Mouse (Mus musculus) forebrain, embryonic 12.5 days (tissue): ENCODE results near the gene Fuca2. TPM values are rescaled to one million over a fixed set of nuclear protein-coding genes. Genes with fewer than 3 reads are reported as not detected.

Experiments used
- ATAC-seq: fragments of 200-750 bp; cut with Nextera tagmentation; 2 replicates; pipeline ENCODE4 v1.8.0; 2017; ENCODE audit warnings: moderate TSS enrichment; ENCODE audit not compliant: low FRiP score
- H3K27ac ChIP-seq: fragments of 300-500 bp; sonication (generic); 2 replicates; pipeline ENCODE4 v1.5.1; 2016; ENCODE audit warnings: mild to moderate bottlenecking
- H3K27me3 ChIP-seq: fragments of 300-500 bp; sonication (generic); 2 replicates; pipeline ENCODE4 v1.6.1; 2016; ENCODE audit warnings: mild to moderate bottlenecking
- H3K36me3 ChIP-seq: fragments of 300-500 bp; sonication (generic); replicated peaks from 2 replicates; pipeline ENCODE4 v1.6.1; 2016; ENCODE audit warnings: mild to moderate bottlenecking
- H3K4me1 ChIP-seq: fragments of 300-500 bp; sonication (generic); 2 replicates; pipeline ENCODE4 v1.6.1; 2016
- H3K4me2 ChIP-seq: fragments of 300-500 bp; sonication (generic); 2 replicates; pipeline ENCODE4 v1.6.1; 2016; ENCODE audit warnings: mild to moderate bottlenecking, moderate library complexity
- H3K4me3 ChIP-seq: fragments of 300-500 bp; sonication (generic); replicated peaks from 2 replicates; pipeline ENCODE4 v1.5.1; 2016; ENCODE audit warnings: mild to moderate bottlenecking
- H3K9ac ChIP-seq: fragments of 300-500 bp; sonication (generic); 2 replicates; pipeline ENCODE4 v1.6.1; 2016; ENCODE audit warnings: mild to moderate bottlenecking
- H3K9me3 ChIP-seq: fragments of 300-500 bp; sonication (generic); 2 replicates; pipeline ENCODE4 v1.6.1; 2016
- WGBS: fragments of 180-500 bp; shearing (Covaris S2); methylation state at CpG from one replicate; pipeline ENCODE4 v1.1.7; 2016; 5-methylcytosine and 5-hydroxymethylcytosine counted together
- polyA plus RNA-seq: library from polyadenylated mRNA; unstranded; fragments of >200 nt; fragmentation: Nextera tagmentation; extraction: Ambion mirVana; gene quantifications from 2 replicates; pipeline ENCODE4 v1.2.1, GENCODE M21; 2016

The Fuca2 gene
- polyA plus RNA-seq, 1 experiment from 2014 or later = 22.4 TPM

GRCm38 (mm10) chr10:13539769-13540333 is 40.5 kb downstream of the Fuca2 start:
- no peaks in the 10 kb centered on the region for H3K9me3 ChIP-seq
- peaks cover 17% of the 10 kb centered on the region for H3K36me3 ChIP-seq
- no peak for ATAC-seq
- no peak overlapping the region for H3K4me2 ChIP-seq
- H3K4me3 ChIP-seq = no peak overlapping the region
- H3K4me1 ChIP-seq = no peaks in the 10 kb centered on the region
- 96% methylated on average over 7 of the region's 7 CpGs for WGBS
- no peak overlapping the region for H3K9ac ChIP-seq
- H3K27me3 ChIP-seq = no peaks in the 10 kb centered on the region
- no peak overlapping the region for H3K27ac ChIP-seq

GRCm38 (mm10) chr10:13541721-13542120 is 42.4 kb downstream of the Fuca2 start:
- no peak for ATAC-seq
- Histone ChIP-seq H3K4me3 (no peak overlapping the region), H3K9ac (no peak overlapping the region), H3K27ac (no peak overlapping the region), H3K9me3 (no peaks in the 10 kb centered on the region), H3K27me3 (no peaks in the 10 kb centered on the region), H3K4me2 (no peak overlapping the region), H3K36me3 (peaks cover 13% of the 10 kb centered on the region), H3K4me1 (no peaks in the 10 kb centered on the region)
- 96% methylated on average over 5 of the region's 5 CpGs for WGBS

- no peaks in the 10 kb centered on the region for H3K9me3 ChIP-seq
- H3K27me3 ChIP-seq = no peaks in the 10 kb centered on the region
- peak; percentile 94 for ATAC-seq
- peak within 1 kb of the TSS; percentile 75 for H3K9ac ChIP-seq
- no peaks in the 10 kb centered on the region for H3K36me3 ChIP-seq
- under 1% methylated on average over 51 of the region's 51 CpGs for WGBS
- H3K4me3 ChIP-seq = peak within 1 kb of the TSS; percentile 60
- H3K4me2 ChIP-seq = peak within 1 kb of the TSS; percentile 52
- H3K27ac ChIP-seq = no peak within 1 kb of the TSS
- H3K4me1 ChIP-seq = peaks cover 11% of the 10 kb centered on the region
These were observed 53.5 kb downstream of the Fuca2 start, which contains the start of the genes Adat2 and Pex3 for GRCm38 (mm10) chr10:13552646-13553497. Gene Adat2, plus strand, starts transcription at chr10:13552894. Gene Pex3, minus strand, starts transcription at chr10:13553142.

DNA sequence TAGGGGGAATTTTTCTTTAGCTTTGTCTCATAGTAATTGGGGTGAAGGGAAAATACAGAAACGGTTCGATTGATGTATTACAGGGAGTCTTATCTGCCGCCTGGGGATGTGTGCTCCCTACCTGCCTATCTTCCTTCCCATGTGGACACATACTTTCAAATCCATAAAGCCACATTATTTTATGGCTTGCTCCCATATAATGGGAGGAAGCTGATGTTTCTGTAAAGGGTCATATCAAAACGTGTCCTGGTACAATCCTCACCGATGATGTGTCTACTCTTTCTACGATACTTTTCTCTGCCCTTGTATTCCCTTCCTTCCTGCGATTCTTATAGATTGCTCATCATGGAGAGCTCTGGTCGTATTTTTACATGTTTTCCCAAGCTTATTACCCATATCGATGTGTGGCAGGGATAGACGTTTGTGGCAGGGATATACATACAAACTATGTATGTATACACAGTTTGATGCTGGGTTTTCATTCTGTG is 54.2 kb downstream of the Fuca2 start:
- Histone ChIP-seq H3K4me3 (peak overlapping the region; percentile 60), H3K9me3 (no peaks in the 10 kb centered on the region), H3K4me1 (peaks cover 11% of the 10 kb centered on the region), H3K9ac (peak overlapping the region; percentile 75), H3K36me3 (no peaks in the 10 kb centered on the region), H3K27me3 (no peaks in the 10 kb centered on the region), H3K4me2 (peak overlapping the region; percentile 52), H3K27ac (no peak overlapping the region)
- ATAC-seq = peak; percentile 8; the same call in 1 of the 2 replicates
- 33% methylated on average over 10 of the region's 10 CpGs for WGBS

DNA sequence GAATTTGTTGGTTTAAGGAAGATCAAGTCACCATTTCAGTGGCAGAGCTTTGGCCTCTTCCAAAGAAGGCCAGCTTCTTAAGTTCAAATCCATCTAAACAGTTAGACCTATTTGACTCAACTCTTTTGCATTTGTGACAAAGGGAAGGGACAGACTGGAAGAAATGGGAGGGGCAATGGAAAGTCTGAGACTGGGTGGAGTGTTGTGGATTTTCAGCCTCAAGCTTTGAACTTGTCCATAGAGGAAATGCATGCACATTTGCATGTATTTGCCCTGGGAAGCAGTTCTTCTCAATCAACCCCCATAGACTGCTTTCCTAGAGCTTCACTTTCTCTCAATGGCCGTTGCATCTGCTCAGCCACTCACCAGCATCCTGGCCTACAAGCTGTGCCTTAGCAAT is 55.0 kb downstream of the Fuca2 start:
- Histone ChIP-seq H3K9ac (no peak overlapping the region), H3K9me3 (no peaks in the 10 kb centered on the region), H3K36me3 (no peaks in the 10 kb centered on the region), H3K4me1 (peaks cover 11% of the 10 kb centered on the region), H3K4me2 (no peak overlapping the region), H3K27me3 (no peaks in the 10 kb centered on the region), H3K4me3 (no peak overlapping the region), H3K27ac (no peak overlapping the region)
- no peak for ATAC-seq
- WGBS = 81% methylated on average over 1 of the region's 1 CpGs

DNA sequence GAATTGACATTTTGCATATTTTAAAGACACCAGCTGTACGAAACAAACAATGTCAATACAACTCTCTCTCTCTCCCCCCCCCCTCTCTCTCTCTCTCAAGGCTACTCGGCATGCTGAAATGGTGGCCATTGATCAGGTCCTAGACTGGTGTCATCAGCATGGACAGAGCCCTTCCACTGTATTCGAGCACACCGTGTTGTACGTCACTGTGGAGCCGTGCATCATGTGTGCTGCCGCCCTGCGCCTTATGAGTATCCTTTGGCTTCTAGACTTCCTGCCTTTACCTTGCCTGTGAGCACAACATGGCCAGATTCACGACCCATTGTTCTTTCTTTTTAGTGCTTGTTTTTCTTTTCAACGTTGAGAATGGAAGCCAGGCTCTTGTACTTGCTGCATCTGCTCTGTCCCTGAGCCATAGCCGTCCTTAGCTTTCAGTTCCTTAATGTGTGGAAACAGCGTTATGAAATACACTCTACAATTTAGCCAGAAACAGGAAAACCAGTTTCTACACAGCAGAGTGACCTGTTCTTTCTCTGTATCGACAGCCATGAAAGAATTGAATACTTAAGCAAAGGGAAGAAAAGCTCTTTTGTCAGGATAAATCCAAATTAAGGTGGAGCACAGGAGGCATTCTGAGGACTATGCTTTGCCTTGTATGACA is 60.8 kb downstream of the Fuca2 start:
- no peak overlapping the region for H3K4me3 ChIP-seq
- ATAC-seq = no peak

DNA sequence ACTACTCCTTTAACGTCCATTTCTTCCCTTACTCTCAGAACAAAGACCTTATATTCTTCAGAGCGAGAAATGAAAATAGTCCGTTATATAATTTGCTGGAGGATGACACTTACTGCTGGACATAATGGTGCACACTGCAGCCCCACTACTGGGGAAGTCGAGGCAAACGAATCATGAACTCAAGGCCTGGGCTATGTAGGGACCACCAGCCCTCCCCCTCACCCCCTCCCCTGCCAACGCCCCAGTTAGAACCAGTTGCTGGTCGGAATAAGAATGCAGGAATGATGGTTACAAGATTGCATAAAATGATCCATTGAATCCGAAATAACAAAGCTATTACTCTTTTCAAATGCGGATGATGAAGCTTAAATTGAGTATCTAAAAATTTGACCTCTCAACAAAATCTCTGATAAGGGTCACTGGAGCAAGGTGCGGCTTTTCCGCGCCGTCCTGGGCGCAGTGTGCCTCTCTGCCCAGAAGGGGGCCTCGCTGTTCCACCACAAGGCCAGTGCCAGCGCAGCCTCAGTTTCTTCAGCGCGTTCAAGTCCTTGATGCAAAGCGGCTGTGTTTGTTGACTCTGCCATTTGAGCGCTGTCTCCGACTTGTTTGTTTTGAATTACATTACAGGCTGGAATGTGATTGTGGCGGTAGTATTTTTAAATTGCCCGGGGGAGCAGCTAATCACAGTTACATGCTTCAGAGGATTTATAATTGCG is 65.2 kb downstream of the Fuca2 start:
- Histone ChIP-seq H3K4me2 (peak overlapping the region; percentile 41), H3K9me3 (no peaks in the 10 kb centered on the region), H3K36me3 (peaks cover 6% of the 10 kb centered on the region; the same call in 1 of the 2 replicates), H3K4me3 (0 out of 2 replicates have a peak overlapping the region, but pooled peaks have one; percentile 8), H3K4me1 (0 out of 2 replicates have a peak, but pooled peaks cover 1% of the 10 kb centered on the region), H3K27ac (no peak overlapping the region), H3K27me3 (peaks cover 28% of the 10 kb centered on the region), H3K9ac (no peak overlapping the region)
- ATAC-seq = peak; percentile 63; the same call in 1 of the 2 replicates
- WGBS = 28% methylated on average over 24 of the region's 24 CpGs

More for the DNA sequence above, 60.8 kb downstream of the Fuca2 start:
- Histone ChIP-seq H3K4me2 (no peak overlapping the region), H3K36me3 (peaks cover 6% of the 10 kb centered on the region; the same call in 1 of the 2 replicates), H3K9me3 (no peaks in the 10 kb centered on the region), H3K27me3 (no peaks in the 10 kb centered on the region), H3K9ac (no peak overlapping the region), H3K4me1 (no peaks in the 10 kb centered on the region), H3K27ac (no peak overlapping the region)
- WGBS = 91% methylated on average over 13 of the region's 13 CpGs

GRCm38 (mm10) chr10:13565080-13565448 is 65.7 kb downstream of the Fuca2 start:
- WGBS = 67% methylated on average over 8 of the region's 8 CpGs
- peaks cover 28% of the 10 kb centered on the region for H3K27me3 ChIP-seq
- no peak overlapping the region for H3K27ac ChIP-seq
- H3K4me3 ChIP-seq = 0 out of 2 replicates have a peak overlapping the region, but pooled peaks have one; percentile 8
- no peak overlapping the region for H3K9ac ChIP-seq
- H3K9me3 ChIP-seq = no peaks in the 10 kb centered on the region
- H3K36me3 ChIP-seq = peaks cover 6% of the 10 kb centered on the region; the same call in 1 of the 2 replicates
- ATAC-seq = no peak
- H3K4me2 ChIP-seq = peak overlapping the region; percentile 41
- peaks cover 7% of the 10 kb centered on the region for H3K4me1 ChIP-seq

DNA sequence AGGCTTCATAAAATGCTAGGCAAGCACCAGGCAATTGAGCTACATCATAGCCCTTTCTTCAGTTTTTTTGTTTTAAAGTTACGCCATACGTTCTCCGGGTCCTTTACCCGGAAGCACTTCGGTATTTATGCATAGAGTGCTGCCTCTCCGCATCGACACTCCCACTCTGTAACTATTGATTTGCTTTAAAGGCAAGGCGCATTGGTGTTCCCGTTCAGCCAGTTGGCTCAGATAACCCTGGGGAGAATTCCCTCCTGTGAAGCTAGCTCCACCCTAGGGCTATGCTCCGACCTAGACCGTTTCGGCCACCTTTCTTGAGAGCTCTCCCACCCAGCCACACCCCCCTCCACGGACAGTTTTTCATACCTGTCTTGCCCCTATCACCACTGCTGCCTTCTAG is 67.1 kb downstream of the Fuca2 start:
- H3K4me2 ChIP-seq = no peak overlapping the region
- H3K27me3 ChIP-seq = peaks cover 36% of the 10 kb centered on the region
- H3K9me3 ChIP-seq = no peaks in the 10 kb centered on the region
- H3K36me3 ChIP-seq = no peaks in the 10 kb centered on the region; the same call in 1 of the 2 replicates
- no peak for ATAC-seq
- no peak overlapping the region for H3K9ac ChIP-seq
- peaks cover 16% of the 10 kb centered on the region for H3K4me1 ChIP-seq
- WGBS = 73% methylated on average over 13 of the region's 13 CpGs
- no peak overlapping the region for H3K27ac ChIP-seq
- no peak overlapping the region for H3K4me3 ChIP-seq
